Mouse (Mus musculus) ES-Bruce4 (cell line): ENCODE results near the gene Rnf216.

Source experiments
- CTCF ChIP-seq: IDR thresholded peaks from one replicate; pipeline ENCODE4 v1.8.1; 2011; ENCODE audit warnings: low read depth, low read length
- EP300 ChIP-seq: IDR thresholded peaks from 2 replicates; pipeline ENCODE4 v1.6.1; 2011; ENCODE audit warnings: low read depth, low read length; ENCODE audit not compliant: insufficient read depth
- POLR2A ChIP-seq: IDR thresholded peaks from one replicate; pipeline ENCODE4 v1.8.1; 2011; ENCODE audit warnings: low read length; ENCODE audit not compliant: insufficient read depth

DNA sequence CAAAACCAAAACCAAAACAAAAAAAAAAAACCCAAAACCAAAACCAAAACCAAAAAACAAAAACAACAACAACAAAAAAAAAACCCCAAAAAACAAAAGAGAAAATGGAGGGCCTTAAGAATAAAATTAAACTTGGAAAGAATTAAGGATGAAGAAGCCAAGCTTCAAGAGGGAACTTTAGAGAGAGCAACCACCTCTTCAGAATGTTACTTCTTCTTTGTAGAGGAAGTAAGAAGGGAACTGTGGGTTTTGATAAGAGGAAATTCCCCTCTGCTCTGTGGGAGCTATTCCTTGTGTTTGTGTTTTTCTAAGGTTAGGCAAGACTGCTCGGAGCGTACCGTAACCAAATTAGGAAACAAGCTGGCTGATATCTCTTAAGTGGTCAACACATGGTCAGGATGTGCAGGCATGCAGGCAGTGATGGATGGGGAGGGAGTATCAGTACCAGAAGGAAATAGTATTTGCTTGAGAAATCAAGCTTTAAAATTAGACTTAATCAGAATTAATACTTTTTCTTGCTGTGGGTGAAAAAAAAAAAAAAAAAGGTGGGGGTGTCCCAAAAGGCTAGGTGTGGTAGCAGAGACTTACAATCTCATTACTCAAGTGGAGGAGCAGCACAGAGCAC is 57.2 kb downstream of the Rnf216 start:
- no peak for TF ChIP-seq CTCF
- no peak for TF ChIP-seq EP300
- TF ChIP-seq POLR2A: no peak
